Mouse (Mus musculus) gastrocnemius, postnatal 25 days (tissue): ENCODE measurements at regions not wholly inside any gene's neighbourhood (a gene's known extent, or its start where the extent isn't known, plus 50 kb on each side); places are given as distances from the start of the nearest gene placed in this dataset.
A peak's percentile ranks its signal among the peaks of the same experiment; 100 is the strongest.

Experiments used
- DNase-seq: peaks from one replicate; pipeline ENCODE4 v3.0.0; 2022

- no peak for DNase-seq
These were observed 136.1 kb upstream of the Gli2 start for GRCm38 (mm10) chr1:119189461-119190066.

DNA sequence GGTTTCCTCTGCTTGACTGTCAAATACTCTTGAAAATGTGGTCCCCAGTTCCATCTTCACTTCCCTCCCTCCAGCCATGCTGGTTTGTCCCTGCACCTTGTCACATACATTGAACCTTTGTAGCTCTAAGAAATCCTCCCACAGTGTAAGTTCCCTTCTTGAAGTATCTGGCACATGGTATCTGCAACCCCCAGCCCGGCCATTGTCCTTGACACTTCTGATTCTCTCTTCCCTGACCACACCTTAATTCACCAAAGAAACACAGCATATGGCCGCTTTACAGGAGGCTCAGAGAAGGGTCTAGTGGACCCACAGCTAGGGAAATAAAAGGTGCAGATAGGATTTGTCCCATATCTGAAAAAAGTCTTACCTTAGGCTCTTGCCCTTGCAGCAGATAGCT, 133.9 kb upstream of the Gli2 start:
- DNase-seq = no peak

DNA sequence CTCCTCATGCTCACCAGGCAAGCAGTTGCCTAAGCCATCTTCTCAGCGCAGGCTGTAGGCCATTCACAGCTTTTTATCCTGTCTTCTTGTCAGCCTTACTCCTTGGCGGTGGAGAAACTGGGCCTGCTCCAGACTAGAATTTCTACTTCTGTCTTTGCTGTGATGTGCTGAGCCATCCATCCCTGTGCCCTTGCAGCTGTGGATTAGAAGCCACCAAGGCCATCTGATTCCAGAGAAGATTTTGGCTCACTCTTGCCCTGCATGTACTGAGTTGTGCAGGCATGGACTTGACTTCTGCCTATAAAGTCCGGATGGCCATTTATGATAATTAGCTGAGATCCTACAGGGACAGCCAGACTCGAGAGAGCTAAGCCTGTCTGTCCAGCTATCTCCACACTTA, 133.4 kb upstream of the Gli2 start:
- no peak for DNase-seq

DNA sequence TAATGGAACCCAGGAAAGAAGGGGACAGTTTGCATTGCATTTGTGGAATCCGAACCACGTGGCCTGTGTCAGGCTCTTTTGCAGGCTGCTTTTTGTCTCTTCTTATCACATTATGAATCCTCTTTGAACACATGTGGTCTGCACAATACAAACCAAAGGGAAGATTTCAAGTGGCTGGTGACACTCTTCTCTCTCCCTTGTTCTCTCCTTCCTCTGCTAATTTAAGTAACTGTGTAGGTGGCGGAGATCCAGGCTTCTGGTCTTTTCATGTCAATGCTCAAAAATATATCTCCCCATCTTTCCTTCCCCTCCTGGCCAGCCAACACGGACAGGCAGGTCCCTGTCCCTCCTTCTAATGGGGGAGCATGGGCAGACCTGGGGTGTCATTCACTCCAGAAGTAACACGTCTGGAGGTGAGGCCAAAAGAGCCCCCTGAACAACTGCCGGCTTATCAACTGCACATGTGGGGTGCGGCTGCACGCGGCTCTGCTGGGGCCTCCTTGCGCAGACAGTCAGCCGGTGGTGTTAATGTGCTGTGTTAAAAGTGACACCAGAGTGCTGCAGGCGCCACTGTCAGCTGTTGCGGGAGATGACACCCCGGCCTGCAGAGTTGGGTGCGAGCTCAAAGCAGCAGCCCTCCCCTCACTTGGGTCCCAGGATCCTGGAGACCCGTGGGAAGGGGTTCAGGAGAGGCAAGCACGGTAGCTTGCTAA, 130.3 kb upstream of the Gli2 start:
- no peak for DNase-seq

GRCm38 (mm10) chr1:119173030-119173756, 119.8 kb upstream of the Gli2 start:
- DNase-seq = no peak

- DNase-seq = no peak
These were observed 114.0 kb upstream of the Gli2 start for GRCm38 (mm10) chr1:119167443-119167842.

GRCm38 (mm10) chr1:119166286-119166685, 112.9 kb upstream of the Gli2 start:
- no peak for DNase-seq

- DNase-seq = no peak
These were observed 111.4 kb upstream of the Gli2 start for GRCm38 (mm10) chr1:119164811-119165210.

- no peak for DNase-seq
These were observed 110.4 kb upstream of the Gli2 start for GRCm38 (mm10) chr1:119163846-119164245.

DNA sequence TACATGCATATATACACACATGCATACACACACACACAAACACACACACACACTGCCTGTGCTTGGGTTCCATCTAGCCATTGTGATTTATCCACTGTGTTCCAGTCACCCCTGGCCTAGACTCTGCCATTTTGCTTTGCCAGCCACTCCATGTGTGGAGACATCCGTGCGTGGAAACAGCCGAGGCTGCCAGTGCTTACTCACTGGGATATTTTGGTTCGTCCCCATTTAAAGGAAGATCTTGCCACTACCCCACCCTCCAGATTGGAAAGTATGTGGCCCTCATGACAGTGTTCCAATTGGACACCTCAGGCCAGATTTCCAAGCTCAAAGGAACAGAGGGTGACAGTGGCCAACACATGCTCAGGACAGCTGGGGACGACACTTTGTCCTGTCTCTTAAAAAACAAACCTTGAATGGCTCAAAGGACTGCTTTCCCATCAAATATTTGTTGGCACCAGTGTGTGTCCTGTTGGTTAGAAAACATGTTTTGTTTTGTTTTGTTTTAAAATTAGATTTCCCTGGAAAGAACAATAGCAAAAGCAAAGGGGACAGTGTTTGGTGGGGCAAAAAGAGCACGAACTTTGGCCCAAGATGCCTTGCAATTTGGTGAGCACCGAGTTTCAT, 109.8 kb upstream of the Gli2 start:
- peak; percentile 15 for DNase-seq

- DNase-seq = no peak
These were observed 108.3 kb upstream of the Gli2 start for GRCm38 (mm10) chr1:119161751-119162150.

DNA sequence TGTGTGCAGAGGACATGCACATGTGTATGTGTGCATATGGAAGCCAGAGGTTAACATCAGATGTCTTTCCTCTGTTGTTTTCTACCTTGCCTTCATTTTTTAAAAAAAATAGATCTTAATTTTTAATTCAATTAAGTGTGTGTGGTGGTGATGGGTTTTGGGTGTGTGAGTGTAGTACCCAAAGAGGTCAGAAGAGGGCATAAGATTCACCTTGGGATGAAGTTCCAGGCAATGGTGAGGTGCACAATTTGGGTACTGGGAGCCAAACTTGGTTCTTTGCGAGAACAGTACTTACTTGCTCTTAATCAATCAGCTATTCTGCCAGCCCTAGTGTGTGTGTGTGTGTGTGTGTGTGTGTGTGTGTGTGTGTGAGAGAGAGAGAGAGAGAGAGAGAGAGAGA, 106.9 kb upstream of the Gli2 start:
- no peak for DNase-seq

GRCm38 (mm10) chr1:119157171-119157700, 103.8 kb upstream of the Gli2 start:
- DNase-seq = no peak

GRCm38 (mm10) chr1:119153619-119154018, 100.2 kb upstream of the Gli2 start:
- DNase-seq = no peak

- DNase-seq = peak; percentile 35
These were observed 99.4 kb upstream of the Gli2 start for GRCm38 (mm10) chr1:119152776-119153175.

DNA sequence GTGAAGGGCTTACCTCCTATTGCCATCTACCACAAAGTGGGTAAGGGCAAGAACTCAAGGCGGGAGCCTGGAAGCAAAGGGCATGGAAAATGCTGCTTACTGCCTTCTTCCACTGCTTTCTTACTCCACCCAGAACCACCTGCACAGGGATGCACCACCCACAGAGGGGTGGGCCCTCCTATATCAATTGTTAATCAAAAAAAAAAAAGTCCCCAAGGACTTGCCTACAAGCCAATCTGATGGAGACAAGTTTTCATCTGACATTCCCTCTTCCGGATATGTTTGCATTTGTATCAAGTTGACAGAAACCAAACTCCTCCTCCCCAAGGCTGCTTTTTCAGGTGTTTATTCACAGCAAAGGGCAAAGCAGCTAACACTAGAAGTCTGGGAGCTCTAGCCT, 94.1 kb upstream of the Gli2 start:
- no peak for DNase-seq

DNA sequence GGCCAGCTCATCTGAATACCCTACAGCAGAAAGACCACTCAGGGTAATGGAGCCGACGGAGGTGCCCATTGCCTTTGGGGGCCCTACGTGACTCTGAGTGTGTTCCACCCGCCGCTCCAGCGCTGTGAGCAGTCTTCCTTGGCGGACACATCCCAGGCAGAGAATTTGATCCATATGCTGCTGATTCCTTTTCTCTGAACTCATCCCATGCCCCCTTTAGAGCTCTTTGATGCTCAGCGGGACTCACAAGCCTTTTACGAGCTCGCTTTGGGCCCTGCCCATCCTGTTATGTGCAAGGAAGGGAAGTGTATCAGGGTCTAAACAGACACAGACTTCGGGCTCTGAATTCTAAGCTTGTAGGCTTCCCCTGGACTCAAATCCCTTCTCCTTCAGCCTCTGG, 90.4 kb upstream of the Gli2 start:
- no peak for DNase-seq

GRCm38 (mm10) chr1:119129039-119129438, 75.6 kb upstream of the Gli2 start:
- no peak for DNase-seq

- DNase-seq = no peak
These were observed 72.1 kb upstream of the Gli2 start for GRCm38 (mm10) chr1:119125561-119125960.

- DNase-seq = no peak
These were observed 71.4 kb upstream of the Gli2 start for GRCm38 (mm10) chr1:119124798-119125197.

DNA sequence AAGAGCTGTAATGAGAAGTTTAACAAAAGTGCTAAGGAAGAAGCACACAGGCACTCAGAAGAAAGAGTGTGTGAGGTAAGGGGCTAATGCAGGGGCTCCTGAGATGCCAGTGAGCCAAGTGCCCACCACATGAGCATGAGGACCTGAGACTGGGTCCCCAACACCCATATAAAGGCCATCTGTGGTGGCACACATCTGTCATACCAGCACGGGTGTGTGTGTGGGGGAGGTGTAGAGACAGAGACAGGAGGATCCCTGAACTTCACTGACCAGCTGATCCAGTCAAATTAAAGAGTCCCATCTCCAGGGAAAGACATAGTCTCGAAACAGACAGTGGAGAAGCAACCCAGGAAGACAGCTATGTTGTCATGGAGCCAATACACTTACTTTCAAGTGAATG, 70.6 kb upstream of the Gli2 start:
- DNase-seq = no peak

- no peak for DNase-seq
These were observed 70.0 kb upstream of the Gli2 start for GRCm38 (mm10) chr1:119123402-119123801.

DNA sequence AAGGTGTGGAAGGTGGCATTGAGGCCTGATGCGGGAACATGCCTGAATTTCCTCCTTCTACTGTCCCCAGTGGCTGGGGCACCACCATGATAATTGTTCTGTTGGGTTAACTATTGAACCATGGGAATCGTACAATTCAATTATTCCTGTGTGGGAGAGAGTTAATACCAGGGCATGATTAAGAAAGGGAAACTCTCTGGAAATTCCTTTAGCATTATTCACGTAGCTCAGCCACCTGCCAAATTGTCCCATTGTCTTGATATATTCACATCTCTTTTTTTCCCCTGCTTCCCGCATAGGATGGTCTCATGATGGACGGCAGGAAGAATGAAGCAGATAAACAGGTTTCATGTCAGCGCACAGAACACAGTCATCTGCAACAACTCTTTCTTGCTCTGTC, 69.6 kb upstream of the Gli2 start:
- DNase-seq = no peak
